Mouse (Mus musculus) limb, embryonic 11.5 days (tissue): ENCODE measurements around the gene Nfic. TPM values are rescaled to one million over a fixed set of nuclear protein-coding genes. Genes with fewer than 3 reads are reported as not detected.

Experiments used
- ATAC-seq: fragments of 200-750 bp; cut with Nextera tagmentation; 2 replicates; pipeline ENCODE4 v1.8.0; 2017; ENCODE audit warnings: low read depth; ENCODE audit not compliant: insufficient number of reproducible peaks, low FRiP score, low TSS enrichment
- DNase-seq: peaks from one replicate; pipeline ENCODE4 v3.0.0-alpha.2; 2015; ENCODE audit warnings: low spot score
- H3K27ac ChIP-seq: fragments of 300-500 bp; sonication (generic); replicated peaks from 2 replicates; pipeline ENCODE4 v1.5.1; 2014; ENCODE audit warnings: low read depth, mild to moderate bottlenecking, low read length
- H3K27me3 ChIP-seq: fragments of 300-500 bp; sonication (generic); 2 replicates; pipeline ENCODE4 v1.6.1; 2014; ENCODE audit warnings: mild to moderate bottlenecking, low read length, mixed read lengths; ENCODE audit not compliant: control insufficient read depth, insufficient read depth
- H3K36me3 ChIP-seq: fragments of 300-500 bp; sonication (generic); 2 replicates; pipeline ENCODE4 v1.6.1; 2014; ENCODE audit warnings: mild to moderate bottlenecking, low read length, moderate library complexity, mixed read lengths; ENCODE audit not compliant: control insufficient read depth, insufficient read depth
- H3K4me1 ChIP-seq: fragments of 300-500 bp; sonication (generic); 2 replicates; pipeline ENCODE4 v1.6.1; 2014; ENCODE audit warnings: low read length, mixed read lengths; ENCODE audit not compliant: control insufficient read depth, insufficient read depth
- H3K4me2 ChIP-seq: fragments of 300-500 bp; sonication (generic); 2 replicates; pipeline ENCODE4 v1.6.1; 2014; ENCODE audit warnings: low read depth, mild to moderate bottlenecking, moderate library complexity; ENCODE audit not compliant: severe bottlenecking
- H3K4me3 ChIP-seq: fragments of 300-500 bp; sonication (generic); 2 replicates; pipeline ENCODE4 v1.5.1; 2014; ENCODE audit warnings: low read depth, low read length
- H3K9ac ChIP-seq: fragments of 300-500 bp; sonication (generic); 2 replicates; pipeline ENCODE4 v1.6.1; 2014; ENCODE audit warnings: mild to moderate bottlenecking, low read length
- H3K9me3 ChIP-seq: fragments of 300-500 bp; sonication (generic); 2 replicates; pipeline ENCODE4 v1.6.1; 2016; ENCODE audit warnings: low read length; ENCODE audit not compliant: control insufficient read depth
- WGBS: fragments of 180-500 bp; shearing (Covaris S2); extraction: QIAGEN DNeasy Blood & Tissue Kit; methylation state at CpG from one replicate; pipeline ENCODE4 v1.1.7; 2014; 5-methylcytosine and 5-hydroxymethylcytosine counted together
- polyA plus RNA-seq: library from polyadenylated mRNA; unstranded; fragments of >200 nt; fragmentation: Nextera tagmentation; extraction: Ambion mirVana; gene quantifications from 2 replicates; pipeline ENCODE4 v1.2.1, GENCODE M21; 2014

The Nfic gene
- polyA plus RNA-seq, 1 experiment from 2014 or later: 16.7 TPM

GRCm38 (mm10) chr10:81427804-81428506, 27.5 kb downstream of the Nfic start:
- peaks cover 49% of the 10 kb centered on the region for H3K27me3 ChIP-seq
- H3K36me3 ChIP-seq: no peaks in the 10 kb centered on the region
- ATAC-seq: no peak
- H3K4me3 ChIP-seq: no peak overlapping the region
- peaks cover 17% of the 10 kb centered on the region for H3K4me1 ChIP-seq
- H3K9ac ChIP-seq: no peak overlapping the region
- DNase-seq: peak; percentile 19
- H3K4me2 ChIP-seq: no peak overlapping the region
- H3K9me3 ChIP-seq: no peaks in the 10 kb centered on the region
- H3K27ac ChIP-seq: no peak overlapping the region
- WGBS: 66% methylated on average over 8 of the region's 8 CpGs

DNA sequence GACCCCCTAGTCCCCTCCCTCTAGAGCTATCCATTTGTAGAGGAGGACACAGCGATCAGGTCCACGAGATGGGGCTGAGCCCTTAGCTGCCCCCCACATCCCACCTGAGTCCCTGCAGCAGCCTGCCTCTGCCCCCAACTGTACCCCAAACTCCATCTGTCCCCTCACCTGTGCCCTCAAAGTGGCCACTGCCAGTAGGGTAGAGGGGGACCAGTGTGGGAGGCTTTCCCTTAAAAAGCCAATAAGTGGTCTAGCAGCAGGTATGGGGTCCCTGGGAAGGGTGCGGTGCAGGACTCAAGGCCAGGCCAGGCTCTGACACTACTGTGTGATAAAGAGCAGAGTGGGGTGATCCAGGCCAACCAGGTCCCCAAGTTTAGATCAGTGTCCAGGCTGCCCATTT, 28.1 kb downstream of the Nfic start:
- H3K27ac ChIP-seq: no peak overlapping the region
- 35% methylated on average over 3 of the region's 3 CpGs for WGBS
- DNase-seq (peak; percentile 24), ATAC-seq (no peak)
- no peak overlapping the region; the same call in 1 of the 2 replicates for H3K9ac ChIP-seq
- H3K36me3 ChIP-seq: no peaks in the 10 kb centered on the region
- H3K4me3 ChIP-seq: peak overlapping the region; percentile 40
- H3K4me1 ChIP-seq: peaks cover 17% of the 10 kb centered on the region
- peaks cover 49% of the 10 kb centered on the region for H3K27me3 ChIP-seq
- peak overlapping the region; percentile 65 for H3K4me2 ChIP-seq
- no peaks in the 10 kb centered on the region for H3K9me3 ChIP-seq

GRCm38 (mm10) chr10:81426897-81427296, 28.5 kb downstream of the Nfic start:
- Histone ChIP-seq H3K9me3 (no peaks in the 10 kb centered on the region), H3K27me3 (peaks cover 49% of the 10 kb centered on the region), H3K4me2 (peak overlapping the region; percentile 65), H3K36me3 (no peaks in the 10 kb centered on the region), H3K4me1 (peaks cover 17% of the 10 kb centered on the region), H3K27ac (no peak overlapping the region), H3K9ac (peak overlapping the region; percentile 50), H3K4me3 (peak overlapping the region; percentile 40)
- ATAC-seq (no peak), DNase-seq (peak; percentile 44)
- 1% methylated on average over 37 of the region's 38 CpGs for WGBS

DNA sequence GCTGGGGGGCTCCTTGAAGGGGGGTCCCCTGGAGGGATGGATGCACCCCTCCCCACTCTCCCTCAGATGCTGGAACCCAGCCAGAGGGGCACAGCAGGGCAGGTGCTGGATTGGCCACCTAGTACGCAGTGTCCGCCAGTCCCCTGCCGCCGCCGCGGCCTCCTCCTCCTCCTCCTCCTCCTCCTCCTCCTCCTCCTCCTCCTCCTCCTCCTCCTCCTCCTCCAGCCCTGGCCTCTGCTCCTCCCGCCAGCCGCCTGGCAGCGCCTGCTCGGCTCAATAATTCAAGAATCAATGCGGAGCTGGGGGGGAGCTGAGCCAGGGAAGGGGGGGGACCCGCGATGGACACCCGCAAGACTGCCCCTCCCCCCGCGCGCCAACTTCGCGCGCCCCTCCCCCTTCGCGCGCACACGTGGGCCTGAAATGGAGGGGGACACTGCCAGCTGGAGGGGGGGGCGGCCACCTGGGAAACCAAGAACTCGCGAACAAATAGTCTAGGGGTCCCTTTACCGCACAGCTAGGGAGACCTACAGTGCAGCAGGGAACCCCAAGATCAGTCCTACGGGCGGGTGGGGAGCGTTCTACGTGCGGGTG, 29.3 kb downstream of the Nfic start:
- Histone ChIP-seq H3K9me3 (no peaks in the 10 kb centered on the region), H3K4me2 (peak overlapping the region; percentile 65), H3K9ac (peak overlapping the region; percentile 50; the same call in 1 of the 2 replicates), H3K4me3 (peak overlapping the region; percentile 40), H3K27me3 (peaks cover 44% of the 10 kb centered on the region), H3K36me3 (no peaks in the 10 kb centered on the region), H3K27ac (no peak overlapping the region), H3K4me1 (peaks cover 15% of the 10 kb centered on the region)
- DNase-seq (peak; percentile 30), ATAC-seq (no peak)
- 3% methylated on average over 25 of the region's 33 CpGs for WGBS

DNA sequence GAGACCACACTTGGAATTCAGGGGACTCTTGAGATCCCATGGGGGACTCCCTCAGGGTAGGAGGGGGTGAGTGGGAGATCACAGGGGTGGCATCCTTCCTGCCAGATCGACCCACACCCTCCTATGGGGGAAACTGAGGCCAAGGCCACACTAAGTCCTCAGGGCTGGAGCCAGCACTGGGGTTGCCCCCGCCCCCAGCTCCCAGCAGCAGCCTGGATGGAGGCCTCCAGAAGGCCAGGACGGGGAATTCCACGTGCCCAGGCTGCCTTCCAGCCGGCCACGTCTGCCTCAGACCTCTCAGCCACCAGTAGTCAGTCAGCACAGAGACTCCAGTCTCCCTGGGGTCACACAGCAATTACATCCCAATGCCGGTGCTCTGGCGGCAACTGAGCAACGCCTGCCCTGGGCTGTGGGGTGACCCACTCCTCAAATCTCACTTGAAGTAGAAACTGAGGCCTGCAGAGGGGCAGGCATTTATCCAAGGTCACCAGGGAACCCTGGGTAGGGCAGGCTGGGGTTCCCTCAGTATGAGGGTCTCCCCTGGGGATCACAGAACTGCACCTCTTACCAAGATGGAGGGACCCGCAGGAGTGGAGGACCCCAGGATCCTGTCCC, 30.1 kb downstream of the Nfic start:
- ATAC-seq (no peak), DNase-seq (peak; percentile 27)
- Histone ChIP-seq H3K4me3 (no peak overlapping the region), H3K9ac (no peak overlapping the region), H3K36me3 (no peaks in the 10 kb centered on the region), H3K27ac (no peak overlapping the region), H3K4me1 (peaks cover 10% of the 10 kb centered on the region), H3K27me3 (peaks cover 40% of the 10 kb centered on the region), H3K9me3 (no peaks in the 10 kb centered on the region), H3K4me2 (no peak overlapping the region; the same call in 1 of the 2 replicates)
- WGBS: 33% methylated on average over 10 of the region's 10 CpGs

GRCm38 (mm10) chr10:81424246-81425051, 31.0 kb downstream of the Nfic start:
- no peak overlapping the region for H3K27ac ChIP-seq
- DNase-seq (peak; percentile 29), ATAC-seq (no peak)
- H3K9ac ChIP-seq: no peak overlapping the region
- H3K4me2 ChIP-seq: peak overlapping the region; percentile 20; the same call in 1 of the 2 replicates
- no peaks in the 10 kb centered on the region for H3K36me3 ChIP-seq
- WGBS: 3% methylated on average over 25 of the region's 25 CpGs
- no peak overlapping the region for H3K4me3 ChIP-seq
- H3K27me3 ChIP-seq: peaks cover 40% of the 10 kb centered on the region
- no peaks in the 10 kb centered on the region for H3K9me3 ChIP-seq
- H3K4me1 ChIP-seq: peaks cover 10% of the 10 kb centered on the region

GRCm38 (mm10) chr10:81423476-81424245, 31.8 kb downstream of the Nfic start:
- peaks cover 13% of the 10 kb centered on the region for H3K4me1 ChIP-seq
- H3K9me3 ChIP-seq: no peaks in the 10 kb centered on the region
- H3K36me3 ChIP-seq: no peaks in the 10 kb centered on the region
- DNase-seq: no peak
- no peak overlapping the region for H3K4me3 ChIP-seq
- no peak overlapping the region for H3K9ac ChIP-seq
- H3K27me3 ChIP-seq: peaks cover 40% of the 10 kb centered on the region
- H3K27ac ChIP-seq: no peak overlapping the region
- no peak for ATAC-seq
- WGBS: 56% methylated on average over 4 of the region's 4 CpGs
- no peak overlapping the region for H3K4me2 ChIP-seq
